10 mouse cellular contexts compared by ENCODE assay signal in genomic region chr6:149126675-149127074, GRCm38 (mm10). TPM values are rescaled to one million over a fixed set of nuclear protein-coding genes. Genes with fewer than 3 reads are reported as not detected.
DNase-seq lines count a peak whose midpoint lies in the region; ATAC-seq and TF ChIP-seq lines count a peak whose summit lies in the region.
"Had no signal": no experiment of that assay in that cellular context is flagged by ENCODE, and none has a peak within 500 bp of the region (broad histone marks: within the 10 kb centered on the region; RNA-seq: fewer than 3 reads in every experiment).

No protein-coding gene starts in this region.

- DNase-seq in gastrocnemius, adult 18-20 months (ENCODE audit: low spot score): peak; percentile 44
- DNase-seq in gastrocnemius, postnatal 36 days: no peak
- DNase-seq in 416B (ENCODE audit: low read depth): peak; percentile 93
- DNase-seq in Patski (ENCODE audit: low read depth, low spot score): no peak
- DNase-seq in forelimb bud, embryonic 11.5 days (ENCODE audit: low read depth, low spot score): peak; percentile 47
- peak; percentile 11 for DNase-seq in layer of hippocampus, adult 9-10 months (ENCODE audit: low spot score)
- peak; percentile 43 for DNase-seq in mesoderm, embryonic 11.5 days (ENCODE audit: low read depth, low spot score)
- DNase-seq in Muller cell, postnatal 12 days (ENCODE audit: inconsistent ontology term): no peak

- peak; percentile 74 for TF ChIP-seq CTCF in Patski (IDR thresholded peaks at IDR 0.05)

- in situ Hi-C loops in Patski (cut with MboI; ENCODE audit: low pct_unique_long_range_greater_than_20kb): loop anchor here (5.0 kb wide), 1 partner anchor 251 kb away; no protein-coding TSS in a partner anchor

- ATAC-seq in Patski: no peak

- intact Hi-C loops in gastrocnemius, postnatal 36 days (cut with DNase I): loop anchor here (2.0 kb wide), 1 partner anchor 248 kb away; no protein-coding TSS in a partner anchor

- peaks cover under 1% of the 10 kb centered on the region for H3K27me3 ChIP-seq in Patski
- H3K27me3 ChIP-seq: hindbrain, embryonic 15.5 days; neural tube, embryonic 12.5 days had no signal

- POLR2A ChIA-PET in Patski (lab: Charles Lee): no interaction called here

- CTCF ChIA-PET in Patski (lab: Charles Lee): interaction anchor here (1.3 kb wide), 1 partner anchor 248 kb away, joined by 5 read pairs; no protein-coding TSS in a partner anchor

RNA-seq across cellular contexts. Expression of gene Gm10203, which starts 3.3 kb away (rescaled TPM):
- total RNA-seq in gastrocnemius, adult 18-20 months (2021): not detected
- not detected for total RNA-seq in gastrocnemius, postnatal 36 days (2021)
- polyA plus RNA-seq in Patski (2021): not detected
- polyA plus RNA-seq: hindbrain, embryonic 15.5 days; neural tube, embryonic 12.5 days had no signal

RNA-seq across cellular contexts. Expression of gene Etfbkmt, which starts 13.0 kb away (rescaled TPM):
- 10 to 100 TPM in 1 of 2 experiments, 1 to 10 TPM in 1; 9.5 to 13.0 TPM for total RNA-seq in gastrocnemius, adult 18-20 months (2021)
- 10 to 100 TPM in 1 of 2 experiments, 1 to 10 TPM in 1; 9.6 to 14.6 TPM for total RNA-seq in gastrocnemius, postnatal 36 days (2021)
- 13.5 TPM for polyA plus RNA-seq in Patski (2021)

RNA-seq across cellular contexts. Expression of gene Dennd5b, which starts 25.2 kb away (rescaled TPM):
- total RNA-seq in gastrocnemius, adult 18-20 months (2021): 10 to 100 TPM in 1 of 2 experiments, 1 to 10 TPM in 1; 5.9 to 12.4 TPM
- total RNA-seq in gastrocnemius, postnatal 36 days (2021): 1 to 10 TPM; 4.7 to 5.1 TPM
- polyA plus RNA-seq in Patski (2021): 6.4 TPM

Comparison
In these comparisons a context has a peak if more than half of its experiments do, and no peak if none do; other contexts are left out.
1. DNase-seq: peak in gastrocnemius, adult 18-20 months (single experiment), 416B (single experiment), forelimb bud, embryonic 11.5 days (single experiment), layer of hippocampus, adult 9-10 months (single experiment) and mesoderm, embryonic 11.5 days (single experiment); none in gastrocnemius, postnatal 36 days (0 of 2), Patski (single experiment) and Muller cell, postnatal 12 days (single experiment).